Mouse (Mus musculus) cerebellum, postnatal 4 days (tissue): ENCODE data around the gene Med12l.
A peak's percentile ranks its signal among the peaks of the same experiment; 100 is the strongest.
"Not testable (repeated sequence)": the region's sequence is repeated elsewhere in the genome, so short reads cannot be mapped to it uniquely, and the experiment has no call there.

Source experiments
- DNase-seq, 2 experiments: peaks; one replicate each; pipeline ENCODE4 v3.0.0; 2022; ENCODE audit warnings: low spot score in 2 of 2, mixed read lengths in 1 of 2

Gene Med12l

GRCm38 (mm10) chr3:59022971-59023370, 17.3 kb downstream of the Med12l start:
- no peak for DNase-seq

GRCm38 (mm10) chr3:59024531-59025192, 19.0 kb downstream of the Med12l start:
- DNase-seq, result no peak

DNA sequence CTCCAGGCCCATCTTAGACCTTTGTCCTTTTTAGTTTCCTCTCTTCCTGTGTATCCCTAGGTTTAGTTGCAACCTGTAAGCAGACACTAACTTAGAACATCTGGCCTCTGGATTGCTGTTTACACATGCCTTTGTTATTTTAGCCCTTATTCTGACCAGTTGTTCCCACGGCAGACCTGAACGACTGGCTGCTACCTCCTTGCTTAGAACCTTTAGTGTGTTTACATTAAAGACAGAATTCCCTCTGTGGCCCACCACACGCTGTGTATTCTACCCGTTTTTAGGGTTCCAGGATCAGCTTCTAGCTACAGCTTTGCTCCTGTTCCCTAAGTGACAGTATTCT, 19.5 kb downstream of the Med12l start:
- DNase-seq, result no peak

DNA sequence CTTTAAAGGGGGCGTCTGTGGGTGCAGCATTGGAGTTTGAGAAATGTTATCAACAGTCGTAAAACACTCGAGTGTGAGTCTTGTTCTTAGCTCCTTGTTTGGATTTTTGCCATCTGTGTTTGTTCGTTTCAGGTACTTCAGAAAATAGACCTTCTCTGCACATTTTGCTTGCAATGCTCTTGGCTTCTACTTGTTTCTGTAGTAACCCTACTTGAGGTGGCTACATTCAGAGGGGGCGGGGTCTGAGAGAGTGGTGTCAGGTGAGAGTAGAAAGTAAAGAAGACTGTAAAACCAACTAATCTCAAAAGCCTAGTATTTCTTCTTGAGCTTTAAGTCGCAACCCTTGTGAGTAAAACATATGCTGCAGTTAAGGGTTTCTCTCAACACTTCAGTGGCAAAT, 23.1 kb downstream of the Med12l start:
- no peak for DNase-seq

DNA sequence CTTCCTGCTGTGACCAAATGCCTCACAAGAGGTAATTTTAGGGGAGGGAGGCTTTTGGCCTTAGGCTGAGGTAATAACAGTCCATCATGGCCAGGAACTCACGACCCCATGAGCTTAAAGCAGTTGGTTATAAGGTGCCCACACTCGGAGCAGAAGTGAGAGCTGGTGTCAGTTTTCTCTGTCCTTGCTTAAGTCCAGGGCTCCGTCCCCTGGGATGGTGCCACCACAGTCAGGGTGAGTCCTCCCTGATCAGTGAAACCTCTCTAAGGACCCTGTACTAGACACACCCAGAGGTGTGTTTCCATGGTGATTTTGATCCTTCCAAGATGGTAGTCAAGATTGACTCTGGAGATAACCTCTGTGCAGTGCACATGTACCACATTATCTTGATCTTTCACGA, 25.4 kb downstream of the Med12l start:
- no peak for DNase-seq

GRCm38 (mm10) chr3:59041487-59041886, 35.9 kb downstream of the Med12l start:
- no peak for DNase-seq

DNA sequence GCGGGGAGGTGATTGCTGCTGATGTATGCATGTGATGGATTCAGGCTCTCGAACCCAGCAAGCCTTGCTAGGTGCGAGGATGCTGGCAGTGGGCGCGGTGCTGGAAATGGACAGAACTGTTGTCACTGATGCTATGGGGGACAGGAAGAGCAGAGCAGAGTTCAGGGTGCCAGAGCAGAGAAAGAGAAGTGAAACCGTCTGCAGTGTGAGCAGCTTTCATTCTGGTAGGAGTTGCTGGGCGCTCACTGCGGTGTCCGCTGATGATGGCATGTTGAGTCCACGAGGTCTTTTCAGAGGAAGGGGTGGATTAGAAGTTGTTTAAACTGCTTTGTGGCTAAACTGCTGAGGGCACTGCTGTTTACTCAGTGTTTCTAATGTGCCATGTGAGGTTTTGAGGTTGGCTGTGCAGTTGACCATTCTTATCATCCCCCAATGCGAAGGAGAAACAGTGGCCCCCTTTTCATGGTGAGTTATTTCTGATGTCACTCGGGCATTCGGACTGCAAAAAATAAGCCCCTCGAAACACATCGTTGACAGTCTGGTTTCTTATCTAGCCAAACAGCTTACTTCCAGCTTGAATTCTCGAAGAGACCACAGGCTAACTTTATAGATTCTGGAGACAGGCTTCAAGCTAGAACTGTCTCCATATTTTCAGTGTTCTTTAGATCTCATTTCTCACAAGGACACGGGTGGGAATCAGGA, 49.4 kb downstream of the Med12l start:
- DNase-seq, result no peak

DNA sequence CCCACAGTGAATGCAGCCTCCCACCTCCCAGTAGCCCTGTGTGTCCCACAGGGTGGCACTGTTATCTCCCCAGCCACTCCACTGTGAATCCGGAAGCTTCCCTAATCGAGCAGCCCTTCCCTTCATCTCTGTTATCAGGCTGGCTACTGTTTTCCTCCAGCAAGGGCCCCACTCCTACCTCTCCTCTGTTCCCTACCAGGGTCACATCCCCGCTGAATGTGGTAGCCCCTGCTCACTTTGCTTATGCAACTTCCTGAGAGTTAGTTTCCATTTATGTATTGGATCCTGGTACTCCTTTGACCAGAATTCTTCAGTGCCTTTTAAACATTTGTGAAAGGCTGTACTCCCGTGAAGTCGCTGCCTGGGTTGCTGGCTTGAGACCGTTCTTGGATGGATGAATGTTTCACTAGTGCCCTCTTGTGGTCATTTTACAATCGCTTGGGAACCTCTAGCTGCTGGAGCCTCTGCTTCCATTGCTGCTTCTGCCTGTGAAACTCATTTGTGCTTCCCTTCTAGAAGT, 53.5 kb downstream of the Med12l start:
- DNase-seq, result peak in 1 of 2 experiments; percentile 67

DNA sequence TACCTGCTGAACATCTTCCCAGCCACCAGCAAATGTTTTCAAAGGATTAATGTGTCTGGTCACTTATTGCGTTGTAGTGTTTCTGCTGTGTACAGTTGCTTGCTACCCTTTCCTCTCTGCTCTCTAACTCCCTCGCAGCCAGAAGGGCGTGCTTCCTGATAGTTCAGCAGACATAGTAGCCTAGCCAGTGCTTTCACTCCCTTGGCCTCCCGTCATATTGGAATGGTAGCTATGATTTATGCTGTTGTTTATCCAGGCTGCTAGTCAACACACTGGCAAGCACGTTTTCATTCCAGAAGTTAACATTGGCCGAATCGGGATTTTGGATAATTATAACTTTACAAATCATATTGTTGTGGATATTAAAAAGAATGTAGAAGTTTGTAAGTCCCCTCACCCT, 54.5 kb downstream of the Med12l start:
- DNase-seq, result no peak

GRCm38 (mm10) chr3:59062141-59062540, 56.5 kb downstream of the Med12l start:
- no peak for DNase-seq

GRCm38 (mm10) chr3:59063431-59063830, 57.8 kb downstream of the Med12l start:
- DNase-seq, result no peak

DNA sequence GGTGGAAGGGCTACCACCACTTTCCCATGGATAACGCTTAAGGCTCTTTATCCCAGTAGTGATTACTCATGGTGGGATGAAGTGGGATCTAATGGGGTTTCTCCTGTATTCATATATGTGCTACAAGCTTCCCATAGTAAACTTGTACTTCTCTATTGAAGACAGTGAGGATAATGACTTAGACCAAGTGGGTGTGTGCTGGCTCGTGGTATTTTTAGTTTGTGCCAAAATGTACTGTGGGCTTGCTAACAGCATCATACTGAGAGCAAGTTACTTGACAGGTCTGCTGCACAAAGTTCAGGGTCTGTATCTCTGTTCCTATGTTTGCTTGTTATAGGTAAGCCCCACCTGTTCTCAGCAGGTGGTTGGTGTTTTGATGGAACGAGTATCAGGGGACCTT, 60.3 kb downstream of the Med12l start:
- no peak for DNase-seq

DNA sequence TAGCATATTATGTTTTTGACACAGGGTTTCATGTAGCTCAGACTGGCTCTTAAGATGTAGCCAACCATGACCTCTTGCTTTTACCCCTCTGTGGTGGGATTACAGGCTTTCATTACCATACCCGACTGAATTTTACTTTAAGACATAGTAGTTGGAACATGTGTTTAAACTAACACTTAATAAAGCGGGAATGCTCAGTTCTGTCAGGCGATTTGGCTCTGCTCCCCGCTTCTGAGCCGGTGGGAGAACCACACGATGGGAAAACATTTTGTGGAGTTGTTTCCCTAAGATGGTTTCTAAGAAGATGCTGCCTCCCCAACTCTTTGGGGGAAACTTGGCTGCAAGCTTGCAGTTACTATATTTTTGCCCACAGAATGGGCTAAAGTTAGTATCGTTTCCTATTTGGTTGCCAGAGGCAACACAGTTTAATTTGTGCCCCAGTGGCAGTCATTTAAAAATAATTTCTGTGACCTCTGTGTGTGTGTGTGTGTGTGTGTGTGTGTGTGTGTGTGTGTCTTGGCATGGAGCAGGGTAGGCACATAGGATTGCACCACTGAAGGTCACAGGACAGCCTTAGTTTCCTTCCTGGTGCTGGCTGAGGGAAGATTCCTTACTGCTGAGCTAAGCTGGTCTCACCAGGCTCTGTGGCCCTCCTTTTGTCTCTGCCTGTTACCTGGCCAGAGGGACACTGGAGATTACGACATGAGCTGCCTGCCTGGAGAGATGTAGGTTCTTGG, 61.1 kb downstream of the Med12l start:
- no peak for DNase-seq

- DNase-seq, result not testable (repeated sequence)
These were observed 63.4 kb downstream of the Med12l start for GRCm38 (mm10) chr3:59069071-59069470.

- DNase-seq, result no peak
These were observed 71.7 kb downstream of the Med12l start for GRCm38 (mm10) chr3:59077278-59077677.

DNA sequence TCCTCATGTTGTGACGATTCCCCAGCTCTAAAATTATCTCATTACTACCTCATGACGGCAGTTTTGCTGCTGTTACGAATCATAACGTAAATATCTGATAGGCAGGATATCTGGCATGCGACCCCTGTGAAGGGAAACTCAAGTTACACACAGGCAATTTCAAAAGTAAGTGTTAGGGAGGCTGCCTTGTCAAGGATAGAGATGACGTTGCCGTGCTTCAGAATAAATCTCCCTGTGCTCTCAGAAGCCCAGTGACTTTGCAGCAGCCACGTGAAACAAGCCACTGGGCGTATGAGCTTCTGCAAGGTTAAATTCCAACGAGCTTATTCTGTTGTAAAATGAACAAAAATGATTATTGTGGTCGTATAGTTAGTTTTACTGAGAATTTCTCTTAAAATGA, 73.0 kb downstream of the Med12l start:
- DNase-seq, result no peak

DNA sequence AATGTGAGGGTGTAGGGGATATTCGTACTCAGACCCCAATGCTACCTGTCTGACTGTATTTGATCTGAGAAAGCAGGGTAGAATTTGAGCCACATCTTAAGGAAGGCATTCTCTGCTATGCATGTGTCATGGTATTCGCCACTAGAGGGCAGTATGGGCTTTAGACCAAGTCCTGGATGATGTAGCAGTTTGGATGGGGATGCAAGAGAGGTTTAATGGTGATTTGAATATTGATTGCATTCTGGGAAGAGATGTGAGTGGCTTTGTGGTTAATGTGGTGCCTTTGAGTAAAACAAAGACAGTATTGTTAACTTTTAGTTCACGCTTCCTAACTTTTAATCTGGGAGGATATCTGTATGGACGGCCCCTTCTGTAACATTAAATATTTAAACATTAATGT, 73.7 kb downstream of the Med12l start:
- DNase-seq, result peak in 1 of 2 experiments; percentile 14

GRCm38 (mm10) chr3:59080293-59080916, 74.8 kb downstream of the Med12l start:
- no peak for DNase-seq

DNA sequence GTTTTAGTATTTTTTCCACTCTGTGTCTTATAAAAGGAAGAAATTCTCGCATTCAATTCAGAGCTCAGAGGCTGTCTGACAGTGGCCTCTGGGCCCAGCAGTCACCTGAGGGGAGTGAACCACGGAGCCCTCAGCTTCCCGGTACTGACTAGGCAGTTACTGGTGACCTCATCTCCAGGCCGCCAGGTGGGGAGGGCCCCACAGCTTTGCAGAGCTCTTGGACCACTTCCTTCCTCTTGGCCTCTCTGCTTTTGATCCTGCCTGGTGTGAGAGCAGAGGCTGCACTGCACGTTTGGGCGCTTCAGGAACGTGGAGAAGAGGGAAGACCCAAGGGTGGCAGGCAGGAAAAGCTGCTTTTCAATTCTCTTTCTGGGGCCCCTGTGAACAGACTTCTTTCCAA, 75.3 kb downstream of the Med12l start:
- DNase-seq, result no peak

DNA sequence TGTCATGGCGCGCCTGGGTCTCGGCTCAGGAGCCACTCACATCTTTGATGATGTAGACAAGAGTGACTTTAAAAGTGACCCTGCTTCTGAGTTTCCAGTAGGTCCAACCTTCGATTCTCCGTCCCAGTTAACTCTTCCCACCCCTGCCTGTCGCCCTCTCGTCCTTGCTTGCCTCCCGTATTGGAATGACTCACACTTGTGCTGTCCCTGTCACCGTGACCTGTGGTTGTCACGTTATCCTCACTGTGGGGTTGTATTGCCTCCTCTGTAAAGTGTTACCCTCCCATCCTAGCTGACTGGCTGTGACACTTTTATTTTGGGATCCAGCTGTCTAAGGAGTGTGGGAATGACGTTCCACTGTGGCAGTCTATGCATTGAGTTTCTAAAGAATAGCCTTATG, 87.1 kb downstream of the Med12l start:
- DNase-seq, result no peak

DNA sequence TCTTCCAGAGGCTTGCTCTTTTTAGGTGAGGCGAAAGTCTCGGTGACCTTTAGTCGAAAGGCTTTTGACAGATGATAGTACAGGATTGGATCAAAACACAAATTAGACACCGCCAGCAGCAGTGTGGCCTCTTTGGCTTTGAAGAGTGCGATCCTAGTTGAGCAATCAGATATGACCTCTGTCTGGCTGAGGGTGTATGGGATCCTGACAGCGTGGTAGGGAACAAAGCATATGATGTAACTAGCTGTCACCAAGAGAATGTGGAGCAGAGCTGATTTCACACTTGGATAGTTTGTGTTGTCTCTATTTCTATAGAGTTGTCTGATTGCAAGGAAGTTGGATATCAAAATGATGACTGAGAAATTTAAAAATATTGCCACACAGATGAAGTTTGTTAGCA, 91.8 kb downstream of the Med12l start:
- DNase-seq, result no peak

GRCm38 (mm10) chr3:59098540-59098939, 92.9 kb downstream of the Med12l start:
- DNase-seq, result no peak
